Mouse (Mus musculus) CH12.LX (cell line): ENCODE data around the gene Cxadr.

ENCODE experiments used
- CHD1 ChIP-seq: IDR thresholded peaks from 2 replicates; pipeline ENCODE4 v1.6.1; 2012; ENCODE audit warnings: low read depth, low read length, improper control_type of control experiment, inconsistent platforms
- CTCF ChIP-seq, 2 experiments: IDR thresholded peaks in 1 of 2; conservative IDR thresholded peaks in 1 of 2; 2 replicates each; pipeline ENCODE4 v1.5.1; 2011 to 2012; ENCODE audit warnings: low read depth in 2 of 2, low read length in 2 of 2, improper control_type of control experiment in 1 of 2, inconsistent platforms in 1 of 2, mild to moderate bottlenecking in 1 of 2, moderate library complexity in 1 of 2
- EP300 ChIP-seq: IDR thresholded peaks from 2 replicates; pipeline ENCODE4 v1.6.1; 2011; ENCODE audit warnings: low read length, improper control_type of control experiment
- MYC ChIP-seq: IDR thresholded peaks from 2 replicates; pipeline ENCODE4 v1.6.1; 2011; ENCODE audit warnings: low read depth, mild to moderate bottlenecking, improper control_type of control experiment, low read length
- POLR2A ChIP-seq: IDR thresholded peaks from 2 replicates; pipeline ENCODE4 v1.6.1; 2011; ENCODE audit warnings: low read depth, mild to moderate bottlenecking, improper control_type of control experiment, low read length
- RAD21 ChIP-seq: IDR thresholded peaks from 2 replicates; pipeline ENCODE4 v1.6.1; 2011; ENCODE audit warnings: low read depth, mild to moderate bottlenecking, low read length, improper control_type of control experiment, moderate library complexity
- RCOR1 ChIP-seq: conservative IDR thresholded peaks from 2 replicates; pipeline ENCODE4 v1.6.1; 2012; ENCODE audit warnings: low read depth, mild to moderate bottlenecking, inconsistent platforms, low read length, improper control_type of control experiment
- SMC3 ChIP-seq: IDR thresholded peaks from 2 replicates; pipeline ENCODE4 v1.6.1; 2011; ENCODE audit warnings: low read depth, low read length, improper control_type of control experiment
- TBP ChIP-seq: conservative IDR thresholded peaks from 2 replicates; pipeline ENCODE4 v1.6.1; 2011; ENCODE audit warnings: low read depth, low read length, improper control_type of control experiment
- UBTF ChIP-seq: IDR thresholded peaks from 2 replicates; pipeline ENCODE4 v1.6.1; 2012; ENCODE audit warnings: low read depth, mild to moderate bottlenecking, inconsistent platforms, low read length, improper control_type of control experiment, moderate library complexity
- ZMIZ1 ChIP-seq: IDR thresholded peaks from 2 replicates; pipeline ENCODE4 v1.6.1; 2012; ENCODE audit warnings: low read depth, mild to moderate bottlenecking, inconsistent platforms, low read length, improper control_type of control experiment

GRCm38 (mm10) chr16:78325972-78326848, 24.9 kb downstream of the Cxadr start:
- TF ChIP-seq CTCF (conservative IDR thresholded peaks at IDR 0.05 in 1 of 2, IDR thresholded peaks at IDR 0.05 in 1 of 2; ENCODE audit: low read depth in 2 of 2, low read length in 2 of 2) (no peak), UBTF (no peak), EP300 (no peak), POLR2A (no peak), RAD21 (no peak), TBP (no peak), SMC3 (no peak), RCOR1 (no peak), MYC (no peak), ZMIZ1 (no peak), CHD1 (no peak)
